Comparison of ENCODE assay signal across 28 mouse cellular contexts in the genomic region with DNA sequence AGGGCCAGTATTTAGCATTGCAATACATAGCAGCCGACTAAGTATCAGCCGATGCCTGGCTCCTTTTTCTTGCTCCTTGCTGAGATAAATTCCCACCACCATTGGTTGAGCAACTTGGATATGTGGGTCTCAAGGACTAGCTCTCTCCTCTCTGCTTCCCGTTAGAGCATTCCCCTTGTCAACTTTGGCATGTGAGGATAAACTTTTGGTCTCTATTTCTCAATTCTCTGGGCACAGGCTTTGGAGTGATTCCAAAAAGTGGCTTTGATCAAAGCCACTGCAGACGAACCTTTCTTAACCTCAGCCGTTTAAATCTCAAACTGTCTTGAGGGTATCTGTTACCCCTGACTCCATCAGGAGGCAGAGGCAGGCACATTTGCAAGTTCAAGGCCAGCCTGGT. TPM values are rescaled to one million over a fixed set of nuclear protein-coding genes. Genes with fewer than 3 reads are reported as not detected.
A peak's percentile ranks its signal among the peaks of the same experiment; 100 is the strongest.
DNase-seq lines count a peak whose midpoint lies in the region; ATAC-seq and TF ChIP-seq lines count a peak whose summit lies in the region.
"Had no signal": no experiment of that assay in that cellular context is flagged by ENCODE, and none has a peak within 500 bp of the region (broad histone marks: within the 10 kb centered on the region; RNA-seq: fewer than 3 reads in every experiment).

No protein-coding gene starts in this region.

- 25% methylated on average over 5 of the region's 5 CpGs for WGBS in liver, adult 2 months
- 69% methylated on average over 5 of the region's 5 CpGs for WGBS in liver, embryonic 12.5 days (ENCODE audit: insufficient replicate concordance)
- WGBS in kidney, embryonic 14.5 days: 63% methylated on average over 5 of the region's 5 CpGs

- ATAC-seq in liver, embryonic 12.5 days: no peak
- no peak for ATAC-seq in kidney, embryonic 14.5 days (ENCODE audit: low FRiP score, low TSS enrichment)
- ATAC-seq: forebrain, embryonic 14.5 days had no signal

- H3K9ac ChIP-seq in liver, adult 2 months (ENCODE audit: low read depth, low read length): no peak overlapping the region
- H3K9ac ChIP-seq in liver, embryonic 12.5 days: no peak overlapping the region
- no peak overlapping the region for H3K9ac ChIP-seq in kidney, embryonic 14.5 days (ENCODE audit: low read depth, low read length)
- H3K9ac ChIP-seq: embryonic facial prominence, embryonic 15.5 days; heart, embryonic 15.5 days; hindbrain, embryonic 15.5 days had no signal

- no peak for TF ChIP-seq POLR2A in liver, adult 2 months (IDR thresholded peaks at IDR 0.05; ENCODE audit: extremely low read depth, insufficient read depth, low read length)

- H3K27me3 ChIP-seq in liver, adult 2 months (ENCODE audit: control insufficient read depth, insufficient read depth, low read length): no peaks in the 10 kb centered on the region
- no peaks in the 10 kb centered on the region for H3K27me3 ChIP-seq in liver, embryonic 12.5 days (replicated peaks)
- H3K27me3 ChIP-seq in kidney, embryonic 14.5 days (ENCODE audit: control insufficient read depth, insufficient read depth, low read length): no peaks in the 10 kb centered on the region
- H3K27me3 ChIP-seq: CH12.LX; embryonic facial prominence, embryonic 15.5 days; heart, embryonic 15.5 days; hindbrain, embryonic 15.5 days had no signal

- no peak for TF ChIP-seq CTCF in liver, adult 2 months (IDR thresholded peaks at IDR 0.05; ENCODE audit: low read depth, low read length)

- peak; percentile 49 for DNase-seq in adrenal gland, postnatal 10 days
- no peak for DNase-seq in adrenal gland, postnatal 25 days
- DNase-seq in liver, adult 2 months (ENCODE audit: extremely low read depth, low read depth, low spot score): peak; percentile 84
- DNase-seq in 416B (ENCODE audit: low read depth) (peak; percentile 42), R1 (ENCODE audit: low read depth, low spot score) (peak; percentile 41)
- DNase-seq in c-Kit-positive CD71-positive TER-119-positive erythroid progenitor cells, embryonic 14.5 days (ENCODE audit: low spot score): no peak
- DNase-seq: adrenal gland, postnatal 36 days; cerebellum, adult 11 months; cerebellum, adult 8-10 months; cerebellum, postnatal 14 days; embryo, embryonic 11 days; gastrocnemius, adult 2 months; gastrocnemius, postnatal 36 days; heart, adult 2 months; heart, postnatal 14 days; kidney, adult 11 months had no signal

- H3K36me3 ChIP-seq in liver, adult 2 months (ENCODE audit: control insufficient read depth, insufficient read depth, low read length): no peaks in the 10 kb centered on the region
- H3K36me3 ChIP-seq in liver, embryonic 12.5 days: no peaks in the 10 kb centered on the region
- no peaks in the 10 kb centered on the region for H3K36me3 ChIP-seq in kidney, embryonic 14.5 days (ENCODE audit: control insufficient read depth, insufficient read depth, low read length)
- H3K36me3 ChIP-seq: embryonic facial prominence, embryonic 15.5 days; forebrain, embryonic 10.5 days; G1E; heart, embryonic 15.5 days; hindbrain, embryonic 10.5 days; hindbrain, embryonic 15.5 days had no signal

- peaks cover 6% of the 10 kb centered on the region; the same call in 1 of the 2 replicates for H3K4me1 ChIP-seq in liver, adult 2 months (ENCODE audit: control insufficient read depth, insufficient read depth, low read length)
- H3K4me1 ChIP-seq in liver, embryonic 12.5 days: no peaks in the 10 kb centered on the region
- H3K4me1 ChIP-seq in kidney, embryonic 14.5 days (ENCODE audit: control insufficient read depth, insufficient read depth, low read length): no peaks in the 10 kb centered on the region
- H3K4me1 ChIP-seq: embryonic facial prominence, embryonic 15.5 days; forebrain, embryonic 10.5 days; heart, embryonic 15.5 days; hindbrain, embryonic 10.5 days; hindbrain, embryonic 15.5 days had no signal

- no peak overlapping the region for H3K4me2 ChIP-seq in liver, embryonic 12.5 days
- no peak overlapping the region for H3K4me2 ChIP-seq in kidney, embryonic 14.5 days (replicated peaks; ENCODE audit: low read depth, low read length)
- H3K4me2 ChIP-seq: embryonic facial prominence, embryonic 15.5 days; heart, embryonic 11.5 days; heart, embryonic 15.5 days; hindbrain, embryonic 15.5 days had no signal

- no peak overlapping the region for H3K27ac ChIP-seq in liver, adult 2 months (replicated peaks; ENCODE audit: insufficient read depth, low read depth, low read length)
- no peak overlapping the region for H3K27ac ChIP-seq in liver, embryonic 12.5 days
- no peak overlapping the region for H3K27ac ChIP-seq in kidney, embryonic 14.5 days (ENCODE audit: low read depth, low read length)
- H3K27ac ChIP-seq: embryonic facial prominence, embryonic 15.5 days; forebrain, embryonic 10.5 days; gastrocnemius, adult 2 months; heart, adult 2 months; heart, embryonic 15.5 days; hindbrain, embryonic 10.5 days; hindbrain, embryonic 15.5 days had no signal

- no peak overlapping the region for H3K4me3 ChIP-seq in liver, adult 2 months (ENCODE audit: insufficient read depth, low read depth, low read length)
- H3K4me3 ChIP-seq in liver, embryonic 12.5 days: no peak overlapping the region
- no peak overlapping the region for H3K4me3 ChIP-seq in kidney, embryonic 14.5 days (ENCODE audit: low read length)
- H3K4me3 ChIP-seq: embryonic facial prominence, embryonic 15.5 days; erythroblast, embryonic 14.5 days; forebrain, embryonic 10.5 days; gastrocnemius, adult 2 months; heart, adult 2 months; heart, embryonic 15.5 days; hindbrain, embryonic 10.5 days; hindbrain, embryonic 15.5 days had no signal

- H3K79me2 ChIP-seq in liver, adult 2 months (ENCODE audit: control insufficient read depth, insufficient read depth, low read length): no peaks in the 10 kb centered on the region

- no peaks in the 10 kb centered on the region for H3K9me3 ChIP-seq in liver, embryonic 12.5 days (replicated peaks)
- H3K9me3 ChIP-seq in kidney, embryonic 14.5 days (ENCODE audit: control insufficient read depth, low read length): no peaks in the 10 kb centered on the region
- H3K9me3 ChIP-seq: embryonic facial prominence, embryonic 15.5 days; forebrain, embryonic 10.5 days; G1E; heart, embryonic 15.5 days; hindbrain, embryonic 10.5 days; hindbrain, embryonic 15.5 days had no signal

RNA-seq across cellular contexts. Expression of gene Ppm1a, which starts 29.6 kb away (rescaled TPM):
- total RNA-seq in adrenal gland, postnatal 10 days (2021): 100 to 1,000 TPM; 252 to 260 TPM
- total RNA-seq in adrenal gland, postnatal 25 days (2021): 271 and 295 TPM in 2 replicates
- total RNA-seq in liver, adult 2 months (2014; rRNA removed): 108 and 110 TPM in 2 replicates
- 55.4 and 57.8 TPM in 2 replicates for polyA plus RNA-seq in liver, adult 2 months (2012; rRNA removed)
- polyA plus RNA-seq in liver, embryonic 12.5 days (2016; fragmentation: Nextera tagmentation; extraction: Ambion mirVana): 47.3 and 52.6 TPM in 2 replicates
- 58.2 and 73.8 TPM in 2 replicates for polyA plus RNA-seq in kidney, embryonic 14.5 days (2014; fragmentation: Nextera tagmentation; extraction: Ambion mirVana)

Comparison
In these comparisons a context has a peak if more than half of its experiments do, and no peak if none do; other contexts are left out.
1. DNase-seq: peak in adrenal gland, postnatal 10 days (single experiment), liver, adult 2 months (single experiment), 416B (single experiment) and R1 (single experiment); none in adrenal gland, postnatal 25 days (single experiment) and c-Kit-positive CD71-positive TER-119-positive erythroid progenitor cells, embryonic 14.5 days (single experiment).